Mouse (Mus musculus): ENCODE results near the gene Xpo6. TPM values are rescaled to one million over a fixed set of nuclear protein-coding genes. Genes with fewer than 3 reads are reported as not detected.

Xpo6 gene
- polyA plus RNA-seq (2017; shearing (Covaris generic)) = 65.7 TPM

GRCm38 (mm10) chr7:126200178-126200996 lies at the start of gene Xpo6:
Xpo6 (minus strand) TSS chr7:126200501.

GRCm38 (mm10) chr7:126082286-126082741 lies 118.0 kb downstream of the Xpo6 start, which contains the start of gene Gsg1l:
Gsg1l (minus strand) TSS chr7:126082411.

Other genes starting within 250 kb of the Xpo6 start
- gene Gsg1l, start 118.1 kb downstream of the Xpo6 start, polyA plus RNA-seq (2017; shearing (Covaris generic)) = not detected
- gene Sbk1, start 72.1 kb upstream of the Xpo6 start, polyA plus RNA-seq (2017; shearing (Covaris generic)) = 2.6 TPM
- 813 TPM for gene Lat, start 169.1 kb upstream of the Xpo6 start, polyA plus RNA-seq (2017; shearing (Covaris generic))
- 79.7 TPM for gene Spns1, start 176.9 kb upstream of the Xpo6 start, polyA plus RNA-seq (2017; shearing (Covaris generic))
- 4.1 TPM for gene Nfatc2ip, start 196.2 kb upstream of the Xpo6 start, polyA plus RNA-seq (2017; shearing (Covaris generic))
- gene Cd19, start 214.4 kb upstream of the Xpo6 start, polyA plus RNA-seq (2017; shearing (Covaris generic)) = 1.3 TPM
- gene Rabep2, start 228.3 kb upstream of the Xpo6 start, polyA plus RNA-seq (2017; shearing (Covaris generic)) = 53.7 TPM